Mouse (Mus musculus) inflammation-experienced regulatory T-cells, adult 6 months (primary cell): Measurements from ENCODE around the gene Olfr898. TPM values are rescaled to one million over a fixed set of nuclear protein-coding genes. Genes with fewer than 3 reads are reported as not detected.

Experiments
- ATAC-seq: one replicate; pipeline ENCODE4 v1.8.0; 2017
- polyA plus RNA-seq, 3 experiments: library from polyadenylated mRNA; unstranded; fragments of 100-300 nt; shearing (Covaris generic); gene quantifications; one replicate each; pipeline ENCODE4 v1.2.1; 2017

Gene Olfr898
- polyA plus RNA-seq = not detected

GRCm38 (mm10) chr9:38348111-38348510, at the start of gene Olfr898:
Gene Olfr898, plus strand, starts transcription at chr9:38348411.
- no peak for ATAC-seq

- ATAC-seq = no peak
These were observed 19.5 kb upstream of the Olfr898 start, which contains the start of gene Olfr25 for GRCm38 (mm10) chr9:38328760-38329159. Gene Olfr25, plus strand, starts transcription at chr9:38329060.

GRCm38 (mm10) chr9:38366596-38366995, 18.4 kb downstream of the Olfr898 start, which contains the start of gene Olfr250:
Gene Olfr250, plus strand, starts transcription at chr9:38366896.
- ATAC-seq = no peak

GRCm38 (mm10) chr9:38376786-38377185, 28.6 kb downstream of the Olfr898 start, which contains the start of gene Olfr251:
Gene Olfr251, plus strand, starts transcription at chr9:38377086.
- ATAC-seq = no peak

GRCm38 (mm10) chr9:38401398-38401797, 53.2 kb downstream of the Olfr898 start, which contains the start of gene Olfr147:
Gene Olfr147, plus strand, starts transcription at chr9:38401698.
- no peak for ATAC-seq

Other genes starting within 250 kb of the Olfr898 start
- not detected for gene Olfr888, start 240.3 kb upstream of the Olfr898 start, polyA plus RNA-seq
- gene Olfr889, start 233.2 kb upstream of the Olfr898 start, polyA plus RNA-seq = under 1 TPM in 2 of 3 experiments, not detected in 1; 0.09 to 0.21 TPM
- gene Olfr890, start 205.9 kb upstream of the Olfr898 start, polyA plus RNA-seq = under 1 TPM in 1 of 3 experiments, not detected in 2; 0.22 TPM
- not detected for gene Olfr891, start 167.6 kb upstream of the Olfr898 start, polyA plus RNA-seq
- not detected for gene Olfr893, start 140.0 kb upstream of the Olfr898 start, polyA plus RNA-seq
- gene Olfr894, start 130.4 kb upstream of the Olfr898 start, polyA plus RNA-seq = not detected
- gene Olfr143, start 95.6 kb upstream of the Olfr898 start, polyA plus RNA-seq = not detected
- not detected for gene Olfr895, start 80.6 kb upstream of the Olfr898 start, polyA plus RNA-seq
- not detected for gene Olfr896-ps1, start 57.3 kb upstream of the Olfr898 start, polyA plus RNA-seq
- gene Olfr25, start 19.4 kb upstream of the Olfr898 start, polyA plus RNA-seq = not detected
- under 1 TPM in 1 of 3 experiments, not detected in 2; 0.08 TPM for gene Olfr250, start 18.5 kb downstream of the Olfr898 start, polyA plus RNA-seq
- gene Olfr251, start 28.7 kb downstream of the Olfr898 start, polyA plus RNA-seq = not detected
- gene Olfr147, start 53.3 kb downstream of the Olfr898 start, polyA plus RNA-seq = not detected
- not detected for gene Olfr901, start 81.0 kb downstream of the Olfr898 start, polyA plus RNA-seq
- not detected for gene Olfr902, start 99.2 kb downstream of the Olfr898 start, polyA plus RNA-seq
- not detected for gene Olfr904, start 114.7 kb downstream of the Olfr898 start, polyA plus RNA-seq
- under 1 TPM in 1 of 3 experiments, not detected in 2; 0.09 TPM for gene Olfr905, start 122.7 kb downstream of the Olfr898 start, polyA plus RNA-seq
- gene Olfr906, start 138.7 kb downstream of the Olfr898 start, polyA plus RNA-seq = not detected
- not detected for gene Olfr907, start 147.4 kb downstream of the Olfr898 start, polyA plus RNA-seq
- under 1 TPM in 2 of 3 experiments, not detected in 1; 0.09 to 0.67 TPM for gene Olfr911-ps1, start 173.2 kb downstream of the Olfr898 start, polyA plus RNA-seq
- not detected for gene Olfr910, start 189.4 kb downstream of the Olfr898 start, polyA plus RNA-seq
- under 1 TPM in 1 of 3 experiments, not detected in 2; 0.10 TPM for gene Olfr912, start 231.8 kb downstream of the Olfr898 start, polyA plus RNA-seq
- not detected for gene Olfr913, start 244.3 kb downstream of the Olfr898 start, polyA plus RNA-seq